17 mouse cellular contexts compared by ENCODE assay signal in genomic region chr6:67152845-67153468, GRCm38 (mm10).
A peak's percentile ranks its signal among the peaks of the same experiment; 100 is the strongest.
DNase-seq lines count a peak whose midpoint lies in the region; ATAC-seq and TF ChIP-seq lines count a peak whose summit lies in the region.
"Had no signal": no experiment of that assay in that cellular context is flagged by ENCODE, and none has a peak within 500 bp of the region (broad histone marks: within the 10 kb centered on the region; RNA-seq: fewer than 3 reads in every experiment).

No protein-coding gene starts in this region.

- no peak for TF ChIP-seq POLR2A in myocyte (IDR thresholded peaks at IDR 0.05; ENCODE audit: insufficient read length, low read depth)

- peaks cover 11% of the 10 kb centered on the region for H3K4me1 ChIP-seq in liver, embryonic 11.5 days (replicated peaks; ENCODE audit: control insufficient read depth, insufficient read depth, low read length)
- H3K4me1 ChIP-seq in midbrain, embryonic 15.5 days = no peaks in the 10 kb centered on the region
- H3K4me1 ChIP-seq: neural tube, embryonic 13.5 days had no signal

- H3K27me3 ChIP-seq in liver, embryonic 11.5 days (replicated peaks; ENCODE audit: control insufficient read depth, insufficient read depth, low read length) = no peaks in the 10 kb centered on the region
- H3K27me3 ChIP-seq in myocyte (ENCODE audit: control insufficient read depth, insufficient read depth, insufficient read length) = no peaks in the 10 kb centered on the region
- H3K27me3 ChIP-seq in midbrain, embryonic 15.5 days (replicated peaks) = no peaks in the 10 kb centered on the region
- H3K27me3 ChIP-seq: liver, embryonic 15.5 days; neural tube, embryonic 13.5 days had no signal

- ATAC-seq in liver, embryonic 11.5 days (replicated peaks; ENCODE audit: low FRiP score) = 0 out of 2 replicates have a peak, but pooled peaks have one; percentile 13
- peak; percentile 43 for ATAC-seq in CD4-positive, CD25-positive, alpha-beta regulatory T cell, adult 4 months
- no peak for ATAC-seq in midbrain, embryonic 15.5 days (replicated peaks)

- H3K27ac ChIP-seq in liver, embryonic 11.5 days (ENCODE audit: low read depth, low read length) = no peak overlapping the region
- no peak overlapping the region for H3K27ac ChIP-seq in midbrain, embryonic 15.5 days
- H3K27ac ChIP-seq: hindbrain, embryonic 14.5 days; liver, embryonic 15.5 days; neural tube, embryonic 13.5 days had no signal

- no peak overlapping the region for H3K9ac ChIP-seq in liver, embryonic 11.5 days (ENCODE audit: low read depth, low read length)
- no peak overlapping the region for H3K9ac ChIP-seq in midbrain, embryonic 15.5 days
- H3K9ac ChIP-seq: hindbrain, embryonic 14.5 days; liver, embryonic 15.5 days; neural tube, embryonic 13.5 days had no signal

- H3K4me3 ChIP-seq in liver, embryonic 11.5 days (ENCODE audit: low read depth, low read length) = no peak overlapping the region
- no peak overlapping the region for H3K4me3 ChIP-seq in myocyte
- no peak overlapping the region for H3K4me3 ChIP-seq in midbrain, embryonic 15.5 days
- H3K4me3 ChIP-seq: erythroblast, embryonic 14.5 days; liver, embryonic 15.5 days; neural tube, embryonic 13.5 days had no signal

- no peak overlapping the region for H3ac ChIP-seq in myocyte (ENCODE audit: control insufficient read depth, insufficient read length)

- no peaks in the 10 kb centered on the region for H3K9me3 ChIP-seq in liver, embryonic 11.5 days (ENCODE audit: control insufficient read depth, low read length)
- no peaks in the 10 kb centered on the region for H3K9me3 ChIP-seq in midbrain, embryonic 15.5 days
- H3K9me3 ChIP-seq: liver, embryonic 15.5 days; neural tube, embryonic 13.5 days had no signal

- no peaks in the 10 kb centered on the region for H3K79me2 ChIP-seq in myocyte (ENCODE audit: control insufficient read depth, insufficient read depth)

- H3K4me2 ChIP-seq in liver, embryonic 11.5 days = no peak overlapping the region
- no peak overlapping the region for H3K4me2 ChIP-seq in myocyte (ENCODE audit: low read depth)
- no peak overlapping the region for H3K4me2 ChIP-seq in midbrain, embryonic 15.5 days
- H3K4me2 ChIP-seq: hindbrain, embryonic 14.5 days; liver, embryonic 15.5 days; neural tube, embryonic 13.5 days had no signal

- 75% methylated on average over 3 of the region's 3 CpGs for WGBS in liver, embryonic 11.5 days
- 82% methylated on average over 3 of the region's 3 CpGs for WGBS in midbrain, embryonic 15.5 days

- DNase-seq in liver, embryonic 11.5 days (ENCODE audit: low spot score) = no peak
- DNase-seq in liver (no peak), R1 (ENCODE audit: low read depth, low spot score) (peak; percentile 57)
- no peak for DNase-seq in cerebellum, postnatal 10 days
- DNase-seq: adrenal gland, adult 2 months; cerebellum, adult 9-10 months; gastrocnemius, postnatal 25 days; kidney, adult 8-10 months; lung, postnatal 4 days; retina, postnatal 1 day had no signal

- H3K36me3 ChIP-seq in liver, embryonic 11.5 days (ENCODE audit: control insufficient read depth, insufficient read depth, low read length) = no peaks in the 10 kb centered on the region
- H3K36me3 ChIP-seq in myocyte (ENCODE audit: control insufficient read depth, insufficient read depth) = no peaks in the 10 kb centered on the region
- H3K36me3 ChIP-seq in midbrain, embryonic 15.5 days (replicated peaks) = no peaks in the 10 kb centered on the region
- H3K36me3 ChIP-seq: liver, embryonic 15.5 days; neural tube, embryonic 13.5 days had no signal

TF ChIP-seq in myocyte, 11 proteins besides CTCF, POLR2A, EP300 and RAD21:
- TF ChIP-seq POLR2AphosphoS2 (IDR thresholded peaks at IDR 0.05; ENCODE audit: insufficient read length, low read depth) (no peak), USF1 (IDR thresholded peaks at IDR 0.05; ENCODE audit: low read depth) (peak; percentile 90)
